Mouse (Mus musculus): ENCODE data around the gene Clpp.

GRCm38 (mm10) chr17:56969321-56969720 is 20.8 kb upstream of the Clpp start:
- TF ChIP-seq CTCF (IDR thresholded peaks at IDR 0.05) (no peak), EP300 (IDR thresholded peaks at IDR 0.05) (no peak)
